Mouse (Mus musculus) left cerebral cortex, postnatal 36 days (tissue): ENCODE results near the gene Gas7. TPM values are rescaled to one million over a fixed set of nuclear protein-coding genes. Genes with fewer than 3 reads are reported as not detected.

Source experiments
- DNase-seq, 2 experiments: peaks; one replicate each; pipeline ENCODE4 v3.0.0; 2021 to 2022; ENCODE audit warnings: low spot score in 2 of 2, mixed read lengths in 1 of 2
- intact Hi-C: fragments of 180-260 bp; cut with DNase I; formaldehyde crosslinking; loops from one replicate; pipeline ENCODE4 v1.15.1; 2025
- total RNA-seq, 2 experiments: library from RNA; stranded (reverse); gene quantifications; 2 replicates each; pipeline ENCODE4 v1.2.3; 2021

Gene Gas7
- total RNA-seq, 2 experiments from 2014 or later: 563 to 580 TPM

DNA sequence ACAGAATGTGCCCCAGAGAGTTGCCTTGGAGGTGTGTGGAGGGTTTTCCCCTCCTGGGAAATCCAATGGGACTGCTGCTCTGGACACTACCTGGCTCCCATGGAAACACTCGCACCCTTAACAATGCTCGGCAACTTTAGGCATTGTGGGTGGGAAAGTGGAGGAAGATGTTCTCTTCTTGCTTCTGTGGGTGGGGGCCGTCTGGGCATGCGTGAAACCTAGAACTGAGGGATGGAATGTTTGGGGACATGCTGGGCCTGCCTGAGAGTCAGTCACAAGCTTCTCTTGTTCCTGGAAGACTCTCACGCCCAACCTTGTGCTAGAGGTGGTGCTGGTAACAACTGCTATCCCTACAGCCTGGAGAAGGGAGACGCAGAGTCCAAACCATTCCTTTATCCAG, 209.7 kb downstream of the Gas7 start:
- peak; percentile 76 to 79 for DNase-seq
- intact Hi-C loops: loop anchor here (5.0 kb wide), 1 partner anchor 68 kb away; no protein-coding TSS in a partner anchor

DNA sequence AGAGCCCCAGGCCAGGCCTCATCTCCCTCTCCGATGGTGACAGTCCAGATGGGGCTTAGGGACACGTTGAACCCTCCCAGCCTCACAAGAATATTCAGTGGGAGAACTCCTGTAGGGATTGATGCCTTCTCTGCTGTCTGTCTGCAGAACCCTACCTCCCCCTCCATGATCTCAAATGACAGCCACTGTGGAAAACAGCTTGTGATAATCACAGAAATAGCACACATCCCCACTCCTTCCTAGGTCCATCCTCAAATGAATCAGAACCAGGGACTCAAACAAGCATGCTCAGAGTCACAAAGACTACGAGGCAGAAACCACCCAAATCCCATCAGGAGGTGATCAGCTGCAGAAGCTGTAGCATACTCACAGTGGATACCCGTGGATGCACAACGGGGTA, 210.9 kb downstream of the Gas7 start:
- intact Hi-C loops: loop anchor here (5.0 kb wide), 1 partner anchor 69 kb away; no protein-coding TSS in a partner anchor
- no peak for DNase-seq

DNA sequence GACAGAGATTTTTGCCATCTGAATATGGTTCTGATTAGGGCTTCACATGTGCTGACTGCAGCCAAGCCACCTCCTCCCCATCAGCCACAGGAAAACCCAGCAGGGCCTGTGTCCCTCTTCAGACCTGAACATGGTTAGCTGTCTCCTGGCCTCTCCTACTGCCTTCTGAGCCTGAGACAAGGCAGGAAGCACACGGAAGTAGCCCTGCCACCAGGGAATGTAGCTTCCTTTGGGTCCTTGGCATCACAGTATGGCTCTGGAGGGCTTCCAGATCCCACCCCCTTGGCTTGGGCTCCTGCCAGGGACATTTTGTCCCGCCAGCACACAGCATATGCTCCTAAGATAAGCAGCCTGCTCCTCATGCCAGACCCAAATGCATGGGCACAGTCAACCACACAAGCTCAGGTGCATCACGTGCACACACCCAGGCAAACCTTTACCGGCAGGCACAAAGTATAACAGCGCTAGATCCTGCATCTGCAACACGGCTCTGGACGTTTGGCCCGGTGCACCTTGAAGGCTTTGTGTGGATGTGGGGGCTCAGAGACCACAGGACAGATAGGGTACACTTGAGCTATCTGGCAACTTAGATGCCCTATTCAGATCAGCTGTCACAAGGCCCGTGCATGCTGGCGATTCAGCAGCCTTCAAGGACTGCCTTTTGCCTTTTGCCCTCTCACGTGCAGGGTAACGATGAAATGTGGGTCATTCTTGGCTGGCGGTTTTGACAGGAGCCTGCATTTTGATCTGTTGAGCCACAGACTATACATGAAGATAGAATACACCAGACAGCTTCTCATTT, 212.5 kb downstream of the Gas7 start:
- intact Hi-C loops: loop anchor here (5.0 kb wide), 1 partner anchor 70 kb away; no protein-coding TSS in a partner anchor
- DNase-seq: peak; percentile 88 to 89

DNA sequence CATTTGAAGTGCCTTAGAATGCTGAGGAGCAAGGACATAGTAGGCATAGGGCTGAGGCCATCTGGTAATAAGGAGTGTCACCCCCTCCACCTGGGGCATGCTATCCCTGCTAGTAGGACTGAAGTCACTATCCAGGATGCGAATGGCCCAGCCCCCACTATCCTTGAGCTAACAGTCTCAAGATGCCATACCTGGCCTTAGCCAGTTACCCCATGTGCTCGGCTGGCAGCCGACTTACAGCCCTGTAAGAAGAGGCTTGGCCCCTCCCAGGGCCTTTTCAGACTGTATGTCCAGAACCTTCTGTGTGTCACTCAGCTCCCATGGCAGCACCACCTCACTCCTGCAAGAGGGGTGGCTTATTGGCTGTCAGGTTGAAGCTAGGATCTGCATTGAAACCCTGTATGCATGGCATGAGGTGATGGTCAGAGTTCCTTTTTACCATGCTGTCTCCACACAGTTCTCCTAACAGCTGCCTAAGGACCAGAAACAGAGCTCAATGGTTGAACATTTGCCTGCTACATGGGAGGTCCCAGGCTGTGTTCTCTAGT, 213.3 kb downstream of the Gas7 start:
- intact Hi-C loops: loop anchor here (5.0 kb wide), 1 partner anchor 71 kb away; no protein-coding TSS in a partner anchor
- no peak for DNase-seq

DNA sequence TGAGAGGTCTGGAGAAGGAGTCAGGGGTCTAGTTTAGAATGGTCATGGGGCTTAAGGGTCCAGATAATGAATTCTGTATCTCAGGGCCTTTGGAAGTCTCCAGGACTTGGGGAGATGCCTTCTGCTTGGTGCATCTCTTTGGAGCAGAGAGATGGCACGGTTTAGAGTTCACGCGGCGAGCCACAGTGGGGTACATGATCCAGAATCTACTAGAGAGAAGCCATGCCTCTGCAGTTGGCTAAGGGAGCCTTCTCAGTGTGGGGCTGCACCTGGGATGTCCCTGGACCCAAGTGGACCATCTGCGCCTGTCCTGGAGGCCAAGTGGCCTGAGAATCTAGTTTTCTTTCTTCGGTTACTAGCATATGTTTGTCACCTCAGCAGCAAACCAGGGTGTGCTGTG, 214.8 kb downstream of the Gas7 start:
- no peak for DNase-seq
- intact Hi-C loops: no loop called here

DNA sequence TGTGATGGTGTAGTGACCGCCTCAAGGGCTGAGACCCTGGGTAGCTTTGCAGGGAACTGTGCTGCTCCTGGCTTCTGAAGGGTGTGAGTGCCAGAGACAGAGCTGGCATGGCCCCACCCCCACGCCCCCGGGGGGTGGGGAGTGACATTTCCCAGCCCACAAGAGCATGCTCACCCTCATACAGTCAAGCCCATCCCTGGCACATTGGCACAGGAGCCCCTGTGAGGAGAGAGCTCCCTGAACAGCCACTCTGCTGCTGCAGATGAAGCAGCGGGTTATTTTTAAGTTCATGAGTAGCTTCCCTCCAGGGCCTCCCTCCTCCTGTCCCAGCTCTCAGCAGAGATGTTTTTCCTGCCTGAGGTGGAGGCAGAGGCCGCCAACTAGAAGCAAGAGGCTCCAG, 216.9 kb downstream of the Gas7 start:
- DNase-seq: peak; percentile 55 to 62

DNA sequence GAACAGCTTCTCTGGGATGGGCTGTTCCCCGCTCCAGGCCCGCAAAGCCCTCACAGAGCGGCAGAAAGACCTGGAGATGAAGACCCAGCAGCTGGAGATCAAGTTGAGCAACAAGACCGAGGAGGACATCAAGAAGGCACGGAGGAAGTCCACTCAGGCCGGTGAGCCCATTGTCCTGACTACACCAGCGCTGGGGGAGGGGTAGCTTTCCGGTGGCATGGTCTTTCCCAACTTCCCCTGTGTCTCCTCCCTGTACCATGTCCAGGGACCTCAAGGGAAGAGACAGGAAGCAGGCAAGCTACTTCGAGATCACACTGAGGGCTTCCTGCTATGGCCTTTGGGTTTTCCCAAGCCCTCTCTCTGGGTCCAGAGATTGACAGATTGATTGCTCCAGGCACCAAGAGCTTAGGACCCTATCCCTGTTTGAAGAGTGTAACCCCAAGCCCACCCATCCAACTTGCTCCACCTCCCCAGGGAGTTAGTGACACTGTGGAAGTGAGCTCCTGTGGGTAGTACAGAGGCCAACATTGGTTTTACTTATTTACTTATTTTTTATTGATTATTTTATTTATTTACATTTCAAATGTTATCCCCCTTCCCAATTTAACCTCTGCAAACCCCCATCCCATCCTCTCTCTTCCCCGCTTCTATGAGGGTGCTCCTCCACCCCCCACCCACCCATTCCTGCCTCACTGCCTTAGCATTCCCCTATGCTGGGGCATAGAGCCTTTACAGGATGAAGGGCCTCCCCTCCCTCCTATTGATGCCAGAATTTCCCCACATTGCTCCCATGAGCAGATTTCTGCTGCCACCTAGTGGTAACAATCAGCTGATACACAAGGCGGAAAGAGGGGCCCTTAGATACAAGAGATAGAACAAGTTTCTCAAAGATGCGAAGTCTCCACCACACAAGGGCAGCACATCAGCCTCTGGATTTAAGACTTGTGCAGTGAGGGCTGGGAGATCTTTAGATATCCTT, 220.6 kb downstream of the Gas7 start:
- intact Hi-C loops: no loop called here
- no peak for DNase-seq

More for the DNA sequence above, 216.9 kb downstream of the Gas7 start:
- intact Hi-C loops: no loop called here

DNA sequence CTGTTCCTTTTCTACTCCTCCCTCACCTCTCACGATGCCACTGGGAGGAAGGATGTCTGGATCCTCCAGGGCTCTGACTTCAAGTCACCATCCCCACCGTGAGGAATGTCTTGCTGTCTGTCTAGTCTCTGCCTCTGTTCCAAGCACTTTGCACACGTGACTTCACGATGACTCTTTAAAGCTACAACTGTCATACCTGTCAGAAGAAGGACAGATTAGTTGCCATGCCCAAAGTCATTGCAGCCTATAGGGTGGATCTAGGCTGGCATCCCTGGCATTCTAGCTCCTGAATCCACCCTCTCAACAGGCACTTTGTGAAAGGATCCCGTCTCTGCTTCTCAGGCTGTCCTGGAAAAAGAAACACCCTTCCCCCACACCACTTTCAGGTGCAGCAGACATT, 224.1 kb downstream of the Gas7 start:
- no peak for DNase-seq
- intact Hi-C loops: no loop called here

DNA sequence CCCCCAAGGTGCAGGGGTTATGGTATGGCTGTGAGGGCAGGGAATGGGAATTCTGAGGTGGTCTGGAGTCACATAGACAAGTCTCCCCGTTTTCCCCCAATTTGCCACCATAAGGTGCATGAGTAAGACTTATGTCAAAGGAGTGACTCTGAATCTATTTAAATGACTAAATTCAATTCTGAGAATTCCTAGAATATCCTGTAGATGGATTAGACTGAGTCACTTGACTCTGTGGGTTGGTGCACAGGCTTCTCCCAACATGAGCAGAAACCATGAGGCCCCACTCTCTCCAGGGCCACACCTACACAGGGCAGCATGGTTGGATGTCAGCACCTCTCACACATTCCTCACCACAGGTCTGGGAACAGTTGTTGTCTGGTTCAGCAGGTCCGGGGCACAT, 224.7 kb downstream of the Gas7 start:
- peak in 1 of 2 experiments; percentile 7 for DNase-seq
- intact Hi-C loops: loop anchor here (5.0 to 10.0 kb wide), 2 partner anchors 52 to 95 kb away; partner anchors contain the start of genes Glp2r and Gsg1l2

DNA sequence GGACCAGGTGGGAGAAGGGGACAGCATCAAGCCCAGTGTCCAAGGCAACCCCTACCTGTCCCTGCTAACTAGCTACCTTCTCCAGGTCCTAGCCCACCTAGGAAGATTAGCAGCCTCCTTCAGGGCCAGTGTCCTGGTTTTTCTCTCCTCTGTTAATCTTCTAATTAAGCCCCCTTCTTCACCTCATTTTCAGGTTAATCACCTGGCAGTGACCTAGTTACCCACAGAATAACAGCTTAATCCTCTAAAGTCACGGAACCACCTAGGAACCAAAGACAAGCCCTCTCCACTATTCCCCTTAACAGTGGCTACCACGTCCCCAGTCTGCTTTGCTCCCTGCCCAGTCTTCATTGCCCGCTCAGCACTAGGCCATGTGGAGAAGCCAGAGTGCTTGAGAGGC, 226.6 kb downstream of the Gas7 start:
- DNase-seq: no peak
- intact Hi-C loops: loop anchor here (5.0 to 10.0 kb wide), 2 partner anchors 50 to 93 kb away; partner anchors contain the start of genes Glp2r and Gsg1l2

DNA sequence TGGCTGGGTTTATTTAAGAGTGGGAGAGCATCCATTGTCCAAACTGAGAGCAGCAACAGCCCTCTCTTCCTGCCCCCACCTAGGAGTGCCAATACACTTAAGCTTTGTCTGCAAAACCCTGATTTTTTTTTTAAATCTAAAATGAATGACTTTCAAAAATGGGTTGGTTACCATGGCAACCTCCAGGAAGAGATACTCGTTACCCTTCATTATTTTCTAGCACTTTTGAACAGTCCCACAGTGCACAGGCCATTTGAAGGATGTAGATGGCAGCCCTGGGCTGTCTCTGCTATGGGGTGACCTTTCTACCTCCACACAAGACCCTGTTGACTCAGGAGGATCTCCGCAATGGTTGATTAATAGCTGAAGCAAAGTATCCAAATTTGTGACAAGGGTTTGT, 230.9 kb downstream of the Gas7 start:
- DNase-seq: no peak
- intact Hi-C loops: loop anchor here (10.0 kb wide), 1 partner anchor 89 kb away; the partner anchor contains the start of genes Glp2r and Gsg1l2

DNA sequence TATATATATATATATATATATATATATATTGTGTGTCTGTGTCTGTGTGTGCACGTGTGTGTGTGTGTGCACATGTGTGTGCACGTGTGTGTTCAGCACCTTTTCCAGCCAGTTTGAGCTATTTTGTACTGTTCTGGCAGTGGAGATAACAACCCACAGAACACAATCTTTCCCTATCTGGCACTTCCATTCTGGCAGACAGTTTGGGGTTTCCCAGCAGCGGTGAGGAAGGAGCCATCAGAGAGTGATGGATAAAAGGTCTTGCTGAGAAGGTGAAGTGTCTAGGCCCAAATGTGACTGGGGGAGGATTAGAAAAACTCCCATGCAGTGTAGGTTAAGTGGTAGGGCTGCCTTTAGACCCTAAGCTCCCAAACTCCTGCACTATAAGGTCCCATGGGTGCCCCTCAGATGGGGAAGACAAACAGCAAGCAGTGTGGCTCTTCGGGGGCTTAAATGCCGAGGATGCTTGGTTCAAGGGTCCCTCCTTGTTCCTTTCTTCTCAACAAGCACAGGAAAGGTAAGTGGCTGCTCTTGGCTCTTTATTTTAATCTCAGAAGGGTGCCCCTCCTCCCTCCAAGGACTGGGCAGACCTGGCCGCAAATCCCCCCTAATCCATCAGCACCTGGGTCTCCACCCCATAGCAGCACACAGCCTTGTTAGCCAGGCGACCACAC, 239.6 kb downstream of the Gas7 start, which contains the start of gene Rcvrn:
Rcvrn (plus strand) TSS at position 624 of the 674 bp plus-strand sequence.
- intact Hi-C loops: no loop called here

DNA sequence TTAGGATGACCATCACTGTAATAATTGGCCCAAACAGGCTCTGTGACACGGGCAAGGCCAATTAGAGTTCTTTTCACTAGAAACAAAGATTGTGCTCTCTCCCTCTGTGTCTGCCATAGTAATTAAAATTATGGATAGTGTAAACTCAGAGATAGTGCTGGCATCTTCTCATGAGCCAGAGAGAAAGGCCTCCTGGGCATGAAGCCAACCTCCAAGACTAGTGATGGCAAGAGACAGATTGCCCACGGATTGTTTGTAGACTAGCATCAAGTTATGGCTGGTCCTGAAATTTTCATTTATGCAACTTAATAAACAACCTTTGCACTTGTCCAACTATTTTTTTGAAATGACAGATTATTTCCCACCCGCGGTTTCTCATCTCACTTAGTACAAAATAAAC, 257.7 kb downstream of the Gas7 start:
- intact Hi-C loops: no loop called here
- DNase-seq: no peak

More for the DNA sequence above, 239.6 kb downstream of the Gas7 start, which contains the start of gene Rcvrn:
- no peak for DNase-seq

DNA sequence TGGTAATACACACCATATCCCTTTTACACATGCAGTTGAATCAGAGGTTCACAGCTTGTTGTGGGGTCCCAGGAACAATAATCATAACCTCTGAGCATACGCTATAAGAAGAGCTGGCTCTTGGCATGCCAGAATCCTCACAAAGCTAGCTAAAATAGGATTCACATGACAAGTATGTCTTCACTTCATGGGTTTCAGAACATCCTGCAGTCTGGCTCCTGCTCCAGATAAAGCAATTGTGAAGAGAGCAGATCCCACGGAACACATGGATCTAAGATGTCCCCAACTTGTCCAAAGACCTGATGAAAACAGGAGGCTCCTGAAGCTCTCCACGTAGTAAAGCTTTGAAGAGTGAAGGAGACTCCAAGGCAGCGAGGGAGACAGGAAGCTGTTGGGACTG, 260.1 kb downstream of the Gas7 start:
- intact Hi-C loops: no loop called here
- no peak for DNase-seq

DNA sequence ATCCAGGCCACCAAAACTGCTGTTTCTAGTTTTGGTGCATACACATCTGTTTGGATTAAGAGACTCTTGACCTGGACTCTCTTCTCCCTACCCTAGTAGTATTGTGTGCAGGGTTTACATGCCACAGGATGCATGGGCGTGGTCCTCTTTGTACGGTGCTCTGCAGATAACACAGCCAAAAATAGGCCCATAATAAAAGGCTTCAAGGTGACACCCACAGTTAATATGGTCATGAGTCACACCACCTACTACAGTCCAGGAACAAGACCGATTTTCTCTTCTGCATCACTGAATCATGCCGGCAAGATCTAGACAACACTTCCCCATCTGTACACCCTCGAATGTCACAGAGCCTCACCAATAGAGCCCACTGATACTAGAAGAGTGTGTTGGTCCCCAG, 266.2 kb downstream of the Gas7 start:
- DNase-seq: no peak
- intact Hi-C loops: no loop called here

DNA sequence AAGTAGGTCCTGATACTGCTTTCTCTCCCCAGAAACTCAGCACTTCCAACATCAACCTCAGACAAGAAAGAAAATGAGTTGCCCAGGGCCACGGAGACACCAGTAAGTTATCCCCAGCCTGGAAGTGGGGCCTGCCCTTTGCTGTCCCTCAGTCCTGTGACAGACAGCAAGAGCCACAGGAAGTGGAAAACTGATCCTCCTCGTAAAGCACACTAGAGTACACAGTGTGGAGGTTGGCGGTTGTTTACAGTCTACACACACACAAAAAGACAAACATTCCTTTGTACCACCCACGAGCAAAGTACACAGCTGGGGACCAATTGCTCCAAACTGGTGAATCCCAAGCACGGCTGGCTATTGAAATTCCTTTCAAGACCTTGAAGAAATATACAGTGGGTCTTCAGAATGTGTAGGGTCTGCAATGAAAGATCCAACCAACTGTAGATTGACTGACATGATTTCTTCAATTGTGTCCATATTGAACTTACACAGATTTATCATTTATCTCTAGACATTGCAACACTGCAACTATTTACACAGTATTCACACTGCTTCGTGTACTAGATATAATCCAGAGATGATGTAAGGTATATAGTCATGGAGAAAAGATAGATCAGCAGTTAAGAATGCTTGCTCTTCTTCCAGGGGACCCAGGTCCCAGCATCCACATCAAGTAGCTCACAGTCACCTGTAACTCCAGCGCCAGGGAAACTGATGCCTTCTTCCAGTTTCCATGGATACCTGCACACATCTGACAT, 267.3 kb downstream of the Gas7 start:
- no peak for DNase-seq
- intact Hi-C loops: no loop called here

DNA sequence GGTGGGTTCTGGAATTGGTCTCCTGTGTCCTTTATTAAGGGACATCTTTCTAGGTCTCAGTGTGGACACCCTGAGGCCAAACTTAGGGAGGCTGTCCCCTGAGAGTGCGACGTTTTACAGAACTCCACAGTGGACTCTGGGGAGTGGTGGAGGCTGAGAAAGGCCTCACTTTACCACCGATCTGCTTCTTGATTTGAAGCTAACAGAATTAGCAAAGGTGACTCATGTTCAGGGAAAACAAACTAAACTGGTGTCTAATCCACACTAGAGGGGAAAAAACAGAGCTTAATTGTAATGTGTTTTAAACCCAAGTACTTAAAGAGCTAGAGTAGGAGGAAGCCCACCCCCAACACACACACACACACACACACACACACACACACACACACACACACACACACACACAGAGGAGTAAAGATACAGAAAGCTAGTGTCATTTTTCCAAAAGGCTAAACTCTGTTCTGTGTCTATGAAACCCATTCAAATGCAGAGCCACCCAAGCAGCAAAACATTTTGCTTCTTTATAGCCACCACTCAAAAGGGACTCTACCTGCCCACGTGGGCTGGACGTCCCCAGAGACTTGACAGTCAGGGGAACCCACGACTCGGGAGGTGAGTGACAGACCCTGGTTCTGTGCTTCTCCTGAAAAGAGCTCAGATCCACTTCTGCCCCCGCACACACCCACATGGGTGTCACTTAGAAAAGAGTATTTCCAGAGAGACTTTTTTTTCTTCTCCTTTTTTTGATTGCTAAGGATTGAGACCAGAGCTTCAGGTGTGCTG, 268.2 kb downstream of the Gas7 start:
- DNase-seq: peak; percentile 59
- intact Hi-C loops: no loop called here

DNA sequence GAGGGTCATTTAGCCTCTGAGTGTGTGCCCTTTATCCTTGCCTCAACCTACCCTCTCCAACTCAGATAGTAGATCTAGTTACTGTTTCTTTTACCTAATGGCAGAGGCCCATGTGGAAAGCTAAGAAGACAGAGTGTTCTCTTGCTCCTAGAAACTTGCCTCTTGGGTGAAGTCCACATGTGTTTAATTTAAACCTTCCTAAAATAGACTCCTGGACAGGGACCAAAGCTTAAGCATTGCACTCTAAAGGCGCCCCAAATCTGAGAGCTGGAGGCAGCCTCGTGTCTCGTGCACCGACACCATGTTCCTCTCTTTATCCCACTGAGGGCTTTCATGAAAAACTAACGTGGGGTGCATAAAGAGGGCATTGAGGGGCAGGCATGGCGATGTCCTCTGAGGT, 271.9 kb downstream of the Gas7 start:
- DNase-seq: peak; percentile 41 to 46
- intact Hi-C loops: no loop called here
